Mouse (Mus musculus) hindbrain, embryonic 15.5 days (tissue): ENCODE data around the gene S1pr4. TPM values are rescaled to one million over a fixed set of nuclear protein-coding genes. Genes with fewer than 3 reads are reported as not detected.

Experiments
- ATAC-seq: fragments of 200-750 bp; cut with Nextera tagmentation; 2 replicates; pipeline ENCODE4 v1.8.0; 2017; ENCODE audit warnings: low read depth, moderate number of reproducible peaks, moderate TSS enrichment; ENCODE audit not compliant: low FRiP score
- H3K27ac ChIP-seq: fragments of 300-500 bp; sonication (generic); replicated peaks from 2 replicates; pipeline ENCODE4 v1.5.1; 2015; ENCODE audit warnings: mild to moderate bottlenecking, inconsistent platforms
- H3K27me3 ChIP-seq: fragments of 300-500 bp; sonication (generic); 2 replicates; pipeline ENCODE4 v1.6.1; 2015; ENCODE audit warnings: control low read depth, inconsistent platforms
- H3K36me3 ChIP-seq: fragments of 300-500 bp; sonication (generic); 2 replicates; pipeline ENCODE4 v1.6.1; 2015; ENCODE audit warnings: control low read depth, inconsistent platforms
- H3K4me1 ChIP-seq: fragments of 300-500 bp; sonication (generic); replicated peaks from 2 replicates; pipeline ENCODE4 v1.6.1; 2015; ENCODE audit warnings: control low read depth, inconsistent platforms
- H3K4me2 ChIP-seq: fragments of 300-500 bp; sonication (generic); 2 replicates; pipeline ENCODE4 v1.6.1; 2015; ENCODE audit warnings: moderate library complexity, mild to moderate bottlenecking, inconsistent platforms
- H3K4me3 ChIP-seq: fragments of 300-500 bp; sonication (generic); 2 replicates; pipeline ENCODE4 v1.5.1; 2015; ENCODE audit warnings: mild to moderate bottlenecking, inconsistent platforms
- H3K9ac ChIP-seq: fragments of 300-500 bp; sonication (generic); 2 replicates; pipeline ENCODE4 v1.6.1; 2015; ENCODE audit warnings: inconsistent platforms
- H3K9me3 ChIP-seq: fragments of 300-500 bp; sonication (generic); 2 replicates; pipeline ENCODE4 v1.6.1; 2016; ENCODE audit warnings: control low read depth, inconsistent platforms
- WGBS: fragments of 180-500 bp; shearing (Covaris S2); methylation state at CpG from one replicate; pipeline ENCODE4 v1.1.7; 2015; 5-methylcytosine and 5-hydroxymethylcytosine counted together
- polyA plus RNA-seq: library from polyadenylated mRNA; unstranded; fragments of >200 nt; fragmentation: Nextera tagmentation; extraction: Ambion mirVana; gene quantifications from 2 replicates; pipeline ENCODE4 v1.2.1, GENCODE M21; 2015

S1pr4 gene
- polyA plus RNA-seq, 1 experiment from 2014 or later: 0.86 TPM

- no peak for ATAC-seq
- H3K27ac ChIP-seq: no peak overlapping the region
- H3K4me3 ChIP-seq: no peak overlapping the region
- H3K4me2 ChIP-seq: no peak overlapping the region
- H3K36me3 ChIP-seq: no peaks in the 10 kb centered on the region
- WGBS: 82% methylated on average over 6 of the region's 6 CpGs
- H3K27me3 ChIP-seq: peaks cover 43% of the 10 kb centered on the region
- H3K9ac ChIP-seq: no peak overlapping the region
- H3K9me3 ChIP-seq: no peaks in the 10 kb centered on the region
- no peaks in the 10 kb centered on the region for H3K4me1 ChIP-seq
Measured at GRCm38 (mm10) chr10:81458267-81458666, 41.7 kb downstream of the S1pr4 start.

DNA sequence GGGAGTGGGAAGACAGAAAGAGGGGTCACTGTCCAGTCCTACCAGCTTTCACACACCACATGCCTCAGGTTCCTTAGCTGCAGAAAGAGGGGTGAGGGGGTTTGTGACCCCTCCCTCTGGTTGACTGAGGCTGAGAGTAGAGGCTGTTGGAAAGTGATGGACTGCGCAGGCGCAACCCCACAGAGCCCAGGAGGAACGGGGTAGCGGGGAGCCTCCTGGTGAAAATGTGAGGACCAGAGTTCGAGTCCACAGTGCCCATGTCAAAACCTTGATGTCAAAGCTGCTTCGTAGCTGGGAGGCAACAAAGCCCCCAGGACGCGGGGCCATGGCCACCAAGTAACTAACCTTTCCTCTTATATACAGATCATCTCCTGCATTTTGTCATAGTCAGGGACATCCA, 42.3 kb downstream of the S1pr4 start:
- no peak overlapping the region for H3K4me3 ChIP-seq
- H3K9ac ChIP-seq: no peak overlapping the region
- H3K27ac ChIP-seq: no peak overlapping the region
- no peaks in the 10 kb centered on the region for H3K36me3 ChIP-seq
- H3K9me3 ChIP-seq: no peaks in the 10 kb centered on the region
- no peaks in the 10 kb centered on the region for H3K4me1 ChIP-seq
- no peak for ATAC-seq
- no peak overlapping the region for H3K4me2 ChIP-seq
- peaks cover 42% of the 10 kb centered on the region for H3K27me3 ChIP-seq
- WGBS: 81% methylated on average over 8 of the region's 8 CpGs

DNA sequence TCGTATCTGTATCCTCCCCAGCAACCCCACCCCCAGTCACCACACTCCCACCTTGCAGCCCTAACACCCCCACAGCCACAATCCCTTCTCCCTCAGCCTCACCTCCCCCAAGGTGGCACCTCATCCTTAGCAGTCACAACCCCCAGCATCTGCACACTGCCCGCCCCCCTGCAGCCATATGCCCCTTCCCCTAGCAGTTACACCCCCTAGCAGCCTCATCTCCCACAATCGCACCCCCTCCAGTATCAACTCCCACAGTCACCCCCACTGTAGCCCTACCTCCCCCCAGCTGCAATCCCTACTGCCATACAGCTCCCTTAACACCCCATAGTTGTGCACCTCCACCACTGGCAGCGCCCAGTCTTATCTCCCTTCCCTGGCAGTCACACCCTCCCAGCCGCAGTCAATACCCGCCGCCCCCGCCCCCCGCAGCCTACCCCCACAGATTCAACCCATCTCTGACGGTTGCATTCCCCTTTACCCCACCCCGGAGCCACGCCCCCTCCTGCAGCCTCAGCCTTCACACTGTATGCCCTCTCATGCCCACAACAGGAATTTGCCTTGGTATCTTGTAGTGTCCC, 42.9 kb downstream of the S1pr4 start:
- no peak for ATAC-seq
- H3K4me2 ChIP-seq: no peak overlapping the region
- no peaks in the 10 kb centered on the region for H3K4me1 ChIP-seq
- no peak overlapping the region for H3K4me3 ChIP-seq
- no peak overlapping the region for H3K9ac ChIP-seq
- H3K36me3 ChIP-seq: no peaks in the 10 kb centered on the region
- H3K27me3 ChIP-seq: peaks cover 40% of the 10 kb centered on the region
- H3K9me3 ChIP-seq: no peaks in the 10 kb centered on the region
- no peak overlapping the region for H3K27ac ChIP-seq
- WGBS: 59% methylated on average over 12 of the region's 12 CpGs

GRCm38 (mm10) chr10:81455181-81455895, 44.6 kb downstream of the S1pr4 start, which contains the start of gene Nfic:
Nfic (minus strand) TSS chr10:81455635.
- ATAC-seq: no peak
- no peak within 1 kb of the TSS for H3K4me3 ChIP-seq
- peaks cover 51% of the 10 kb centered on the region for H3K27me3 ChIP-seq
- H3K27ac ChIP-seq: no peak within 1 kb of the TSS
- H3K4me2 ChIP-seq: no peak within 1 kb of the TSS
- 68% methylated on average over 28 of the region's 28 CpGs for WGBS
- no peaks in the 10 kb centered on the region for H3K9me3 ChIP-seq
- no peaks in the 10 kb centered on the region for H3K4me1 ChIP-seq
- no peaks in the 10 kb centered on the region for H3K36me3 ChIP-seq
- no peak within 1 kb of the TSS for H3K9ac ChIP-seq

DNA sequence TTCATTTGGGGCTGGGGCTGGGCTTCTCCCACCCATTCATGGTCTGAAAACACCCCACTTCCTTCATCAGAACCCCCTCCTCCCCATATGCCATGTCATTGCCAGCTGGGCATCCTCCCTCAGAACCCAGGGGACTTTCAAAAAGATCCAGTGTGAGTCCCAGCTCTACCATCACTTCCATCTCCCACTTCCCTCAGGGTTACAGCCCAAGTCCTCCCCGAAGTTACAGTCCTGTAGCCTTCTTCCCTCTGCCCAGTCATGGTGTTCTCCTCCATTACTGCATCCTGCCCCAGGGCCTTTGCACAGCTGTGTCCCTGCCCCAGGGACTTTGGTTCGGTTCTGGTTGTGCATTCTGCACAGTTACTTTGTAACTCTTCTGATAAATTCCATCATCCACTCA, 45.8 kb downstream of the S1pr4 start:
- no peak for ATAC-seq
- Histone ChIP-seq H3K9ac (no peak overlapping the region), H3K9me3 (no peaks in the 10 kb centered on the region), H3K4me2 (no peak overlapping the region), H3K27me3 (peaks cover 54% of the 10 kb centered on the region), H3K4me1 (no peaks in the 10 kb centered on the region), H3K36me3 (no peaks in the 10 kb centered on the region), H3K4me3 (no peak overlapping the region), H3K27ac (no peak overlapping the region)
- WGBS: 76% methylated on average over 2 of the region's 2 CpGs

DNA sequence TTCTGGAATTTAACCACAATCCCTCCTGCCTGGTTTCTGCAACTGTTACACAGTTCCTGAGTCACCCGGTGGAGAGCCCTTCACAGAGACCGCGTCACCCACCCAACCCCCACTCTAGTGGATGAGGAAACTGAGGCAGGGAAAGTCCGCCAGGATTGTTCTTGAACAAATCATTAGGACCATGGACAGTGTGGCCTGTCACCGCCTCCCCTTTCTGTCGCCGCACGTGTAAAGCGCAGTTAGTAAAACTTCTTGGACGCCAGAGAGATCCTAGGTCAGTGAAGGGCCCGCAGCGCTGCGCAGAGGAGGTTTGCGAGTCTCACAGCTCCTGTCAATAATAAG, 47.0 kb downstream of the S1pr4 start:
- Histone ChIP-seq H3K9me3 (no peaks in the 10 kb centered on the region), H3K4me1 (no peaks in the 10 kb centered on the region), H3K4me2 (no peak overlapping the region), H3K27me3 (peaks cover 54% of the 10 kb centered on the region), H3K4me3 (no peak overlapping the region), H3K36me3 (no peaks in the 10 kb centered on the region), H3K27ac (no peak overlapping the region), H3K9ac (no peak overlapping the region)
- WGBS: 1% methylated on average over 14 of the region's 14 CpGs
- no peak for ATAC-seq

DNA sequence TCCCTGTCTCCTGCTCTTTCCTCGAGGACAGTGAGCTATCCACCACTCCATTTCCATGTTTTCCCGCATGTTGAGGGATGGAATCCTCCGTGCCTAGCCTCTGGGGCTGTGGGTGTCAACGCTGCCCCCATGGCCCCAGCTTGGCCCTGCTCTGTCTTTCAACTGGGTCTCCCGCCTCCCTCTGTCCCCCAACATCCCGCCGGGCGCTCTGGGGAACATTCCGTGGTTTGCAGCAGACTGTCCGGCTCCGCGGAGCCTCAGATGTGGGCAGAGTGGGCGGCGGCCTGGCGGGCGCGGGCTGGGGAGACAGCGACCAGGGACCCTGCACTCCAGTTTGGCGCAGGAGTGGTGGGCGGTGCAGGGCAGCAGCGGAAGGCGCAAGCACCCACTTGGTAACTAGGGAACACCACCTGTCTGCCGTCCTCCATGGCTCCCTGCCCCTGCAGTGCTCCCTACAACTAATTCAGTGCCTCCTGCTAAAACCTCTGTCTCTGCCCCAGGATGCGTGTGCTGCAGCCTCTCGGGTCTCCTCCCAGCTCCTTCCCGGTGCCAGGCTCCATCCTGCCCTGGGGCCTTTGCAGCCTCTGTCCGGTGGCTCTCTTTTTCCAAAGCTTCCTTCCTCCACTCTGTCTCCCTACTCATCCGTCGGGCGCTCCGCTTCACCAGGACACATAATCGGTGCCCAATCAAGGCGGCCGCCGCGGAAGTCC, 47.5 kb downstream of the S1pr4 start:
- Histone ChIP-seq H3K4me1 (no peaks in the 10 kb centered on the region), H3K9me3 (no peaks in the 10 kb centered on the region), H3K36me3 (no peaks in the 10 kb centered on the region), H3K27me3 (peaks cover 54% of the 10 kb centered on the region), H3K4me3 (no peak overlapping the region), H3K9ac (no peak overlapping the region), H3K27ac (no peak overlapping the region), H3K4me2 (no peak overlapping the region)
- no peak for ATAC-seq
- WGBS: 10% methylated on average over 36 of the region's 36 CpGs

- no peak for ATAC-seq
- whole genome bisulfite sequencing: 60% methylated on average over 6 of the region's 6 CpGs
- Histone ChIP-seq H3K9ac (no peak overlapping the region), H3K4me3 (no peak overlapping the region), H3K9me3 (no peaks in the 10 kb centered on the region), H3K27ac (no peak overlapping the region), H3K36me3 (no peaks in the 10 kb centered on the region), H3K4me2 (no peak overlapping the region), H3K4me1 (no peaks in the 10 kb centered on the region), H3K27me3 (peaks cover 54% of the 10 kb centered on the region)
Measured at GRCm38 (mm10) chr10:81451365-81451745, 48.6 kb downstream of the S1pr4 start.

DNA sequence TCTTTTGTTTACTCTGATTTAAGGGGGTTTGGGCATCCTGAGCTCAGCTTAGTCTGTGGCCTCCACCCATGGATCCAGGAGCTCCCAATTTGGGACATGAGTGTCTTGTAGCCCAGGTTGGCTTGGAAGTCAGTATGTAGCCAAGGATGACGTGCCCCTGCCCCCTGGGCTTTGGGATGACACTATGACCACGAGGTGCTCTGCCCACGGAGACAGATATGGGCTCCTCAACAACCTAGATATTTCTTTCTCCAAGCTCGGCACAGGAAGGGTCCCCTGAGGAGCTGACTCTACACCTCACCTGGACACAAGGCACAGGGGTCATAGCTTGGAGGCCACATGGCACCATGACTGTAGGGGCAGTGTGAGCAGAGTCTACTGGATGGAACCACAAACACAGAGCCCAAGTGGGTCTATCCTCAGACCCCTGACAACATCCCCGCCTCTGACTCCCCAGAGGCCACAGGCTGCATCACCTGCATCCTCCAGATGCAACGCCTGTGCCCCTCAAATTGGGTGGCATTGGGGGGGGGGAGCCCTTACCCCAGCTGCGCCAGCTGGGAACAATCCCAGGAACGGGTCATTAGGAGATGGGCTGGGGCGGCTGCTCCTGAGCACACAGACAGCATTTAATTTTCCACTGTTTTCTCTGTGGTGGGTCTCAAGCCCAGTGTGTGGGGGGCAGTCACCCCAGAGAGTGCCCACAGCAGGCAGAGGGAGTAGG, 49.1 kb downstream of the S1pr4 start:
- ATAC-seq: no peak

GRCm38 (mm10) chr10:81450140-81450539, 49.8 kb downstream of the S1pr4 start:
- WGBS: 3% methylated on average over 7 of the region's 7 CpGs
- ATAC-seq: peak; percentile 85
- H3K9ac ChIP-seq: no peak overlapping the region
- H3K9me3 ChIP-seq: no peaks in the 10 kb centered on the region
- H3K36me3 ChIP-seq: no peaks in the 10 kb centered on the region
- H3K27ac ChIP-seq: no peak overlapping the region
- H3K4me1 ChIP-seq: no peaks in the 10 kb centered on the region
- no peak overlapping the region for H3K4me3 ChIP-seq
- H3K27me3 ChIP-seq: peaks cover 46% of the 10 kb centered on the region
- no peak overlapping the region for H3K4me2 ChIP-seq

More for the DNA sequence above, 49.1 kb downstream of the S1pr4 start:
- Histone ChIP-seq H3K9ac (no peak overlapping the region), H3K4me1 (no peaks in the 10 kb centered on the region), H3K36me3 (no peaks in the 10 kb centered on the region), H3K27ac (no peak overlapping the region), H3K4me2 (no peak overlapping the region), H3K27me3 (peaks cover 52% of the 10 kb centered on the region), H3K4me3 (no peak overlapping the region), H3K9me3 (no peaks in the 10 kb centered on the region)
- 64% methylated on average over 9 of the region's 9 CpGs for WGBS
